Mouse (Mus musculus) ES-Bruce4 (cell line): ENCODE results near the gene Ppp2r5e. TPM values are rescaled to one million over a fixed set of nuclear protein-coding genes. Genes with fewer than 3 reads are reported as not detected.

Experiments used
- H3K27ac ChIP-seq: 2 replicates; pipeline ENCODE4 v1.5.1; 2012; ENCODE audit warnings: low read length, inconsistent platforms; ENCODE audit not compliant: insufficient read depth
- H3K27me3 ChIP-seq: 2 replicates; pipeline ENCODE4 v1.6.1; 2012; ENCODE audit warnings: mild to moderate bottlenecking, low read length, inconsistent platforms; ENCODE audit not compliant: control insufficient read depth, poor library complexity, insufficient read depth, severe bottlenecking
- H3K36me3 ChIP-seq: 2 replicates; pipeline ENCODE4 v1.6.1; 2012; ENCODE audit warnings: inconsistent platforms, mild to moderate bottlenecking, low read length, moderate library complexity; ENCODE audit not compliant: control insufficient read depth, poor library complexity, insufficient read depth, severe bottlenecking
- H3K4me1 ChIP-seq: one replicate; pipeline ENCODE4 v1.8.1; 2011; ENCODE audit warnings: low read length; ENCODE audit not compliant: control insufficient read depth, insufficient read depth
- H3K4me3 ChIP-seq: 2 replicates; pipeline ENCODE4 v1.5.1; 2011; ENCODE audit warnings: low read depth, mild to moderate bottlenecking, low read length
- H3K9ac ChIP-seq: 2 replicates; pipeline ENCODE4 v1.6.1; 2012; ENCODE audit warnings: low read depth, mild to moderate bottlenecking, inconsistent platforms; ENCODE audit not compliant: poor library complexity, severe bottlenecking
- H3K9me3 ChIP-seq: replicated peaks from 2 replicates; pipeline ENCODE4 v1.6.1; 2012; ENCODE audit warnings: mild to moderate bottlenecking, low read length, inconsistent platforms; ENCODE audit not compliant: control insufficient read depth, poor library complexity, insufficient read depth, severe bottlenecking
- CTCF ChIP-seq: IDR thresholded peaks from one replicate; pipeline ENCODE4 v1.8.1; 2011; ENCODE audit warnings: low read depth, low read length
- EP300 ChIP-seq: IDR thresholded peaks from 2 replicates; pipeline ENCODE4 v1.6.1; 2011; ENCODE audit warnings: low read depth, low read length; ENCODE audit not compliant: insufficient read depth
- POLR2A ChIP-seq: IDR thresholded peaks from one replicate; pipeline ENCODE4 v1.8.1; 2011; ENCODE audit warnings: low read length; ENCODE audit not compliant: insufficient read depth
- polyA plus RNA-seq: library from polyadenylated mRNA; stranded (reverse); fragments of >200 nt; gene quantifications from 2 replicates; pipeline ENCODE4 v1.2.4, GENCODE M21; 2011; ENCODE audit warnings: low read depth; ENCODE audit not compliant: missing spikeins, insufficient read depth, insufficient read length

The Ppp2r5e gene
- polyA plus RNA-seq, 1 experiment = 51.0 TPM

DNA sequence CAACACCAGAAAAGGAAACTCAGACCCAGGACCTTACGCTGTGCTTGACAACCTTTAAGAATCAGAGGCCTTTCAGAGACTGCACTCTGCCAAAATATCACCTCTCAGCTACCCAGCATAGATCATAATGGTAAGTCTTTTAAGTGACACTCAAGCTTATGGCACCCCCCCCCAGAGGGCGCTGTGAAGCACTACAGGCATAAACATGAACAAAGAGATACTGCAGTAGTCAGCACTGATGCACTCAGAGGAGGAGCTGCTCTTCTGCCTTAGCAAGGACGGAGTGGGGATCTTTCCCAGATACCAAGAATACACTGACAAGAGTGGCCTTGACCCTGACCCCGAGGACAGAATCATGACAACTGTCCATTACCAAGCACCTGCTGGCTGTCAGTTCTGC lies 23.8 kb downstream of the Ppp2r5e start:
- no peaks in the 10 kb centered on the region for H3K27me3 ChIP-seq
- no peak overlapping the region for H3K4me3 ChIP-seq
- no peaks in the 10 kb centered on the region for H3K36me3 ChIP-seq
- no peaks in the 10 kb centered on the region for H3K9me3 ChIP-seq
- no peaks in the 10 kb centered on the region for H3K4me1 ChIP-seq
- no peak overlapping the region for H3K9ac ChIP-seq
- H3K27ac ChIP-seq = no peak overlapping the region
- peak; percentile 36 for TF ChIP-seq CTCF
- no peak for TF ChIP-seq POLR2A
- no peak for TF ChIP-seq EP300

- H3K4me1 ChIP-seq = no peaks in the 10 kb centered on the region
- H3K4me3 ChIP-seq = no peak overlapping the region
- TF ChIP-seq EP300 (no peak), POLR2A (no peak), CTCF (no peak)
- H3K27me3 ChIP-seq = no peaks in the 10 kb centered on the region
- H3K36me3 ChIP-seq = no peaks in the 10 kb centered on the region
- no peaks in the 10 kb centered on the region for H3K9me3 ChIP-seq
- H3K27ac ChIP-seq = no peak overlapping the region
- no peak overlapping the region for H3K9ac ChIP-seq
Measured at GRCm38 (mm10) chr12:75570138-75570537, 25.9 kb downstream of the Ppp2r5e start.

DNA sequence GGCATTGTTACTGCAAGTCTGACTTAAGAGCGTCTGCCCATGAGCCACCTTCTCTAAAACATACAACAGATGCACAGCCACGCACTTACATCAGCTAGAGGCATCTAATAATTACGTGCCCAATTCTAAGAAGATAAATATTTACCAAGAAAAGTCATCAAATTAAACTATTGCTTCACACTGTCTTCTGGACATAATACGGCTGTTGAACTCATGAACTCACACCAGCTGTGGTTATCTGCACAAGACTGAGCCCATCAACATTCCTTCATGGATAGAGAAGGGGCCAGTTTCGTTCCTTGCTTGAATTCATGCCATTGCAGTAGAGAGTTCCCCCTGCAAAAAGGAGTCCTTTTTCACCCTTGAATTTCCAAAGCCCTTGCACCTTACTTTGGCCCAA lies 28.3 kb downstream of the Ppp2r5e start:
- peaks cover 2% of the 10 kb centered on the region for H3K4me1 ChIP-seq
- TF ChIP-seq POLR2A (no peak), CTCF (no peak), EP300 (no peak)
- no peaks in the 10 kb centered on the region for H3K36me3 ChIP-seq
- no peak overlapping the region for H3K9ac ChIP-seq
- no peak overlapping the region for H3K4me3 ChIP-seq
- H3K27ac ChIP-seq = no peak overlapping the region
- no peaks in the 10 kb centered on the region for H3K27me3 ChIP-seq
- H3K9me3 ChIP-seq = no peaks in the 10 kb centered on the region

DNA sequence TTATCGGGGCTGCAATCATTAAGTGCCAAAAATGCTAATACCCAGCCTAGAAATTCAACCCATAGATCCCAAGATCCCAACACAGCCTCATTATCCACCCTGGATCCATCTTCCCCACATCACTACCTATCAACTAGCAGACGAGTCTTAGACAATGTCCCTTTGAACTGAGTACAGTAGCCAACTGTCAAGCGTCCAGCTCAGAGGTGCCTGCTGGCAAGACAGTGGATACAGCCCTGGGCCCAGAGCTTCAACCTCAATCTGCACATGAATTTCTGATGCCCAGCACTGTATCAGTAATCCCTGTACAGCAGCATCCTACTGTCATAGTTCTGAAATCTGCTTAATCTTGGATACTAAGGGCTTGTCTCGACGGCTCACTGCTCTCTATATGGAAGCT lies 30.3 kb downstream of the Ppp2r5e start:
- no peak overlapping the region for H3K27ac ChIP-seq
- H3K4me3 ChIP-seq = no peak overlapping the region
- H3K4me1 ChIP-seq = peaks cover 2% of the 10 kb centered on the region
- no peak overlapping the region for H3K9ac ChIP-seq
- no peaks in the 10 kb centered on the region for H3K36me3 ChIP-seq
- H3K9me3 ChIP-seq = no peaks in the 10 kb centered on the region
- H3K27me3 ChIP-seq = no peaks in the 10 kb centered on the region
- TF ChIP-seq CTCF (no peak), POLR2A (no peak), EP300 (no peak)

DNA sequence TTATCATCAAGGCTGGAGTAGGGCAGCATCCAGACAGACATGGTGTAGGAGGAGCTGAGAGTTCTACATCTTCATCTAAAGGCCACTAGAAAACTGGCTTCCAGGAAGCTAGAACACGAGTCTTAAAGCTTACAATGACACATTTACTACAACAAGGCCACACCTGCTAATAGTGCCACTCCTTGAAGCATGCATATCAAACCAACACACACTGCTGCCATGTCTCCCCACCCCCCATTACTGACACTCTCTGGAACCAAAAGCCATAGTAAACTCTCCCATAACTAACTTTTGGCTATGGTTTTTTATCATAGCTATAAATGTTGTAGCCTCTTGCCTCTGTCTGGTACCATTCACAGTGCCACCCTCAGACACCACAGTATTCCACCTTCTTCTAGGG lies 31.5 kb downstream of the Ppp2r5e start:
- Histone ChIP-seq H3K9me3 (no peaks in the 10 kb centered on the region), H3K9ac (no peak overlapping the region), H3K27ac (no peak overlapping the region), H3K4me3 (no peak overlapping the region), H3K27me3 (no peaks in the 10 kb centered on the region), H3K4me1 (peaks cover 2% of the 10 kb centered on the region), H3K36me3 (no peaks in the 10 kb centered on the region)
- TF ChIP-seq POLR2A (no peak), EP300 (no peak), CTCF (no peak)

GRCm38 (mm10) chr12:75562996-75563618 lies 32.9 kb downstream of the Ppp2r5e start:
- no peaks in the 10 kb centered on the region for H3K36me3 ChIP-seq
- peaks cover 2% of the 10 kb centered on the region for H3K4me1 ChIP-seq
- H3K4me3 ChIP-seq = no peak overlapping the region
- no peak overlapping the region for H3K9ac ChIP-seq
- TF ChIP-seq CTCF (no peak), EP300 (no peak), POLR2A (no peak)
- no peaks in the 10 kb centered on the region for H3K27me3 ChIP-seq
- H3K27ac ChIP-seq = no peak overlapping the region
- H3K9me3 ChIP-seq = no peaks in the 10 kb centered on the region
